Mouse (Mus musculus) hindbrain, embryonic 16.5 days (tissue): ENCODE data around the gene Tac4. TPM values are rescaled to one million over a fixed set of nuclear protein-coding genes. Genes with fewer than 3 reads are reported as not detected.

Experiments used
- ATAC-seq: fragments of 200-750 bp; cut with Nextera tagmentation; 2 replicates; pipeline ENCODE4 v1.8.0; 2017; ENCODE audit warnings: moderate TSS enrichment, moderate library complexity
- H3K27ac ChIP-seq: fragments of 300-500 bp; sonication (generic); 2 replicates; pipeline ENCODE4 v1.5.1; 2014; ENCODE audit warnings: low read depth, mild to moderate bottlenecking, control low read depth, low read length, moderate library complexity
- H3K27me3 ChIP-seq: fragments of 300-500 bp; sonication (generic); replicated peaks from 2 replicates; pipeline ENCODE4 v1.6.1; 2014; ENCODE audit warnings: low read length; ENCODE audit not compliant: control insufficient read depth, insufficient read depth
- H3K36me3 ChIP-seq: fragments of 300-500 bp; sonication (generic); 2 replicates; pipeline ENCODE4 v1.6.1; 2014; ENCODE audit warnings: mild to moderate bottlenecking, low read length, moderate library complexity, mixed read lengths; ENCODE audit not compliant: control insufficient read depth, insufficient read depth
- H3K4me1 ChIP-seq: fragments of 300-500 bp; sonication (generic); 2 replicates; pipeline ENCODE4 v1.6.1; 2014; ENCODE audit warnings: low read depth, low read length; ENCODE audit not compliant: control insufficient read depth, insufficient read depth
- H3K4me2 ChIP-seq: fragments of 300-500 bp; sonication (generic); 2 replicates; pipeline ENCODE4 v1.6.1; 2014; ENCODE audit warnings: mild to moderate bottlenecking, low read length, control low read depth, moderate library complexity
- H3K4me3 ChIP-seq: fragments of 300-500 bp; sonication (generic); 2 replicates; pipeline ENCODE4 v1.5.1; 2014; ENCODE audit warnings: mild to moderate bottlenecking, low read length, control low read depth, moderate library complexity
- H3K9ac ChIP-seq: fragments of 300-500 bp; sonication (generic); 2 replicates; pipeline ENCODE4 v1.6.1; 2014; ENCODE audit warnings: low read depth, mild to moderate bottlenecking, control low read depth, low read length, moderate library complexity
- H3K9me3 ChIP-seq: fragments of 300-500 bp; sonication (generic); 2 replicates; pipeline ENCODE4 v1.6.1; 2014; ENCODE audit warnings: mild to moderate bottlenecking, low read length, moderate library complexity; ENCODE audit not compliant: control insufficient read depth
- WGBS: fragments of 180-500 bp; shearing (Covaris S2); extraction: QIAGEN DNeasy Blood & Tissue Kit; methylation state at CpG from one replicate; pipeline ENCODE4 v1.1.7; 2014; 5-methylcytosine and 5-hydroxymethylcytosine counted together
- polyA plus RNA-seq: library from polyadenylated mRNA; unstranded; fragments of >200 nt; fragmentation: Nextera tagmentation; extraction: Ambion mirVana; gene quantifications from 2 replicates; pipeline ENCODE4 v1.2.1, GENCODE M21; 2015

The Tac4 gene
- polyA plus RNA-seq, 1 experiment from 2014 or later = not detected

- Histone ChIP-seq H3K4me1 (no peaks in the 10 kb centered on the region), H3K9ac (no peak overlapping the region), H3K27me3 (no peaks in the 10 kb centered on the region), H3K4me3 (no peak overlapping the region), H3K27ac (no peak overlapping the region), H3K4me2 (no peak overlapping the region), H3K36me3 (no peaks in the 10 kb centered on the region), H3K9me3 (no peaks in the 10 kb centered on the region)
- 88% methylated on average over 9 of the region's 9 CpGs for WGBS
- no peak for ATAC-seq
Measured at GRCm38 (mm10) chr11:95318116-95318515, 56.8 kb downstream of the Tac4 start.

Other genes with a start within 250 kb of the Tac4 start
- gene Pdk2, start 220.2 kb upstream of the Tac4 start, polyA plus RNA-seq = 34.6 and 42.1 TPM in 2 replicates
- 16.7 and 19.3 TPM in 2 replicates for gene Itga3, start 184.7 kb upstream of the Tac4 start, polyA plus RNA-seq
- gene Dlx3, start 141.4 kb upstream of the Tac4 start, polyA plus RNA-seq = 0.19 and 0.32 TPM in 2 replicates
- gene Dlx4, start 115.3 kb upstream of the Tac4 start, polyA plus RNA-seq = not detected in 2 replicates
- 61.5 and 67.2 TPM in 2 replicates for gene Kat7, start 48.7 kb downstream of the Tac4 start, polyA plus RNA-seq
- gene Fam117a, start 75.5 kb downstream of the Tac4 start, polyA plus RNA-seq = 3.0 and 3.1 TPM in 2 replicates
- gene Slc35b1, start 123.2 kb downstream of the Tac4 start, polyA plus RNA-seq = 142 and 147 TPM in 2 replicates
- gene Spop, start 152.6 kb downstream of the Tac4 start, polyA plus RNA-seq = 222 and 250 TPM in 2 replicates